Mouse (Mus musculus) layer of hippocampus, postnatal 25 days (tissue): ENCODE measurements around the gene Paf1. TPM values are rescaled to one million over a fixed set of nuclear protein-coding genes. Genes with fewer than 3 reads are reported as not detected.
A peak's percentile ranks its signal among the peaks of the same experiment; 100 is the strongest.

Source experiments
- DNase-seq, 2 experiments: peaks; one replicate each; pipeline ENCODE4 v3.0.0; 2022; ENCODE audit warnings: mixed read lengths in 2 of 2, low spot score in 1 of 2; ENCODE audit errors: extremely low spot score in 1 of 2
- total RNA-seq, 2 experiments: library from RNA; stranded (reverse); gene quantifications; 2 replicates each; pipeline ENCODE4 v1.2.3; 2021

The Paf1 gene
- 10 to 100 TPM; 63.0 to 69.3 TPM for total RNA-seq

DNA sequence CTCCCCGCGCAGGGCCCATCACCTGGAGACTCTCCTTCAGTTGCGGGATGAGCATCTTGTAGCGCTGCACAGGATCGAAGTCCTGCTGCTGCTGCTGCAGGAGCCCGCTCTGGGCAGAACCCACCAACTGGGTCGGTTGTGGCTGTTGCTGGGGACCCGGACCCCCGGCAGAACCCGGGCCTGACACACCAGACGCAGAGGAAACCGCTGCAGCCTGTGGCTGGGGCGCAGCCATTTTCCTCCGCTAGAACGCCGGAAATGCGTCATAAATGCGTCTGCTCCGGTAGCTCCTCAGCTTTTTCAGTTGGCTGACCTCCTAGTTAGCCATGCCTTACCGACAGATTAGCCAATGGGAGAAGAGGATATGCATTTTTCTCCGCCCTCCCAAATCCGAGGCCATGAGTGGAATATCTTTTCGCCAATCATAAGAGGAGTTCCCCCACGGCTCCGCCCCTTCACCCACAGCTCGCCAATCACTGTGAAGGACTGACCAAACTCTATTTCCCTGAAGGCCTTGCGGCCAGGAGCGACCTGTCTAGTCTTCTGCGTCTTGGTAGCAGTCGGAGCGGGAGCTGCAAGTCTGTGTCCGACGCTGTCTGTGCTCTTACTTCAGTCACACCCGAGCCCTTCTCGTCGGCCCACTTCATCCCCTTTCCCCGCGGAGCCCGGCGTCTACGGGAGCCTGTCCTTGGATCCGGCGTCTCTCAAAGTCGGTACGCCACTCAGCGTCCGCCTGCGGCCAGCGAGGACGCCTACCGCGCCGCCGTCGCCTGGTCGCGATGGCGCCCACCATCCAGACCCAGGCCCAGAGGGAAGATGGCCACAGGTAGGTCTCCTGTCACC, at the start of gene Paf1, which contains the start of gene Med29:
Gene Paf1, plus strand, starts transcription at position 523 of the 843 bp plus-strand sequence.
Gene Med29, minus strand, starts transcription at position 280 of the 843 bp plus-strand sequence.
- peak; percentile 77 to 82 for DNase-seq

DNA sequence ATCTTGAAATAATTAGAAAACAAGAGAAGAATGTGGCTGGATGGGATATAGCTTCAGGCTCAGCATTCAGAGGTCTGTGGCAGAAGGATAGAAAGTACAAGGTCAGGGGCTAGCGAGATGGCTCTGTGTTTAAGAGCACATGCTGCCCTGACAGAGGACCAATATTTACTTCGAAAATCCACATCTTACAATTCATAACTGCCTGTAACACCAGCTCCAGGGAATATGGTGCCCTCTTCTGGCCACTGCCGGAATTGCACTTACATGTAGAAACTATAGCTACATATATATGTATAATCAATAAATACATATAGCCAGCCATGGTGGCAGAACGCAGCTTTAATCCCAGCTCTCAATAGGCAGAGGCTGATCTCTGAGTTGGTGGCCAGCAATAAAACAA, 48.1 kb upstream of the Paf1 start:
- peak in 1 of 2 experiments; percentile 80 for DNase-seq

DNA sequence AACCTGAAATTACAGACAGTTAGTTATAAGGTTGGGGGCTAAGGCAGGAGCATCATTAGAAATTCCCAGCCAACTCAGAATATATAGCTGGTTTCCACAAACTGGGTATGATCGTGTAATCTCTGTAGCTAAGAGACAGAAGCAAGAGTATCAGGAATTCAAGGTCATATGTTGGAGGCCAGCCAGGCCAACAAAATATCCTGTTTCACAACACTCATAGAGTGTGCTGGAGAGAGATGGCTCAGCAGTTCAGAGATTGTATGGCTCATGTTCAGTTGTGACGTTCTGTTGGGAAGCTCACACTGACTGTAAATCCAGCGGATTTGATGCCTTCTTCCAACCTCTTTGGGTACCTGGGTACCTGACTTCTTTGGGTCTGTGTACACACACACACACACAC, 45.0 kb upstream of the Paf1 start:
- DNase-seq: no peak

DNA sequence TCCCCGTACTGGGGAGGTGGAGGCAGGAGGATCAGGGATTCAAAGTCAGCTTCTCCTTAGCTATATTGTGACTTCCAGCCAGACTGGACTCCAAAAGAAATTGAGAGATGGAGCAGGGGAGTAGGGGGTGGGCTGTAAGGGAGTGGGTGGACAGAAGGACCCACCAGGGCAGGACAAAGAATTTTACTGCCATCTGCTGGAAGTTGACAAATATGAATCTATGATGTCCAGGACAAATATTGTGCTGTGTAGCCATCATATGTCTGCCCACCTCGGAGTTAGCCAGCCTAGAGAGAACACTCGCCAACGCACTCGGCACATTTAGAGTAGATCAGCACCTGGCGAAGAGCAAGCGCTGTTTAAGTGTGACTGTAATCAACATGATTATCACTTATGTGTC, 44.1 kb upstream of the Paf1 start:
- DNase-seq: no peak

DNA sequence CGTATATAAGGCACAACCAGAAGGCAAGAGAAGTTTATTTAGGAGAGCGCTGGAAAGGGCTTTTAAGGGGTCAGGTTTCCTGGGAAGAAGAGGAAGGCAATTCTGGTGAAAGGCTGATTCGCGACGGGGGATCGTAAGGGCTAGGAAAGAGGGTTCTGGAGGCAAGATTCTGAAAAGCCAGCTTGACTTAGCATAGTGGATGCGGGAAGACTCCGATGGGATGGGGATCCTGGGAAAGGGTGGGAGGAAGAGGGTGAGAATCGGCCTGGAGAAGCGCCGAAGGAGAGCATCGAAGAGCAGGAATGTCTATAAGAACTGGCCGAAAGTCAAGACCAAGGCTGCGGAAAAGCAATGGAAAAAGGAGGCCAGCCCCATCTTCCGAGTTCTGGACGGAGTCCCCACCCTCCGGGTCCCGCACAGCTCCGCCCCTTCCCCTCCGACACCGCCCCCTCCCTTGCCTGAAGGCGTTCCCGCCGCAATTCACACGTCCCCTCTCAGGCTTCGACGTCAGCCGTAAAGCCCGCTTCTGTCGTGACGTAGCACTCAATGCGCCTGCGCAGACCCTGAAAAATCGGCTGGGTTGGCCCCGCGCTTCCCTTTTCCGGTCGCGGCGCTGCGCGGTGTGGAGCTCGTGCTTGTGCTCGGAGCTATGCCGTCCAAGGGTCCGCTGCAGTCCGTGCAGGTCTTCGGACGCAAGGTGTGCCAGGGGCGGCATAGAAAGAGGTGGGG, 42.4 kb upstream of the Paf1 start, which contains the start of gene Rps16:
Gene Rps16, plus strand, starts transcription at position 498 of the 729 bp plus-strand sequence.
- DNase-seq: peak; percentile 97 to 98

DNA sequence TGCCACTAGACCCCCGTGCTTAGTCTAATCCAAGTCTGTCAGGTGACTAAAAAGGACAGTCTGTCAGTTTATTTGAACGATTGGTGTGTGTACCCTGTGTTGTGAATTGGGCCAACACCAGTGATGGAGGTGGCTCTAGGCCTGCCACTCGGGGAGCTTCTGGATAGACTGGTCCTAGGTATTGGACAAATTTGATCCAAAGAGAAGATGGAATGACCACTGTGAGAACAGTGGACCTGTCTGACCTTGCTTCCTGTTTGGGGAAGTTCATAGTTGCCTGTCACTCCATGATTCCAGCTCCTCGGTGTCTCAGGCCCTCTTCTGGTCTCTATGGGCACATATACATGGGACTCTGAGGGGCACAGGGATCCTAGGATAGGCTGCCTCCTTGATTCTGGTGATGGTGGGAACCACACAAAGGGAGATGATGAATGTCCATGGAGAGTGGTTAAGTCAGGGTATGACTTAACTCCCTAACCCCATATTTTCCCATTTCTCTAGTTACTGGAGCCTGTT, 41.0 kb upstream of the Paf1 start:
- no peak for DNase-seq

DNA sequence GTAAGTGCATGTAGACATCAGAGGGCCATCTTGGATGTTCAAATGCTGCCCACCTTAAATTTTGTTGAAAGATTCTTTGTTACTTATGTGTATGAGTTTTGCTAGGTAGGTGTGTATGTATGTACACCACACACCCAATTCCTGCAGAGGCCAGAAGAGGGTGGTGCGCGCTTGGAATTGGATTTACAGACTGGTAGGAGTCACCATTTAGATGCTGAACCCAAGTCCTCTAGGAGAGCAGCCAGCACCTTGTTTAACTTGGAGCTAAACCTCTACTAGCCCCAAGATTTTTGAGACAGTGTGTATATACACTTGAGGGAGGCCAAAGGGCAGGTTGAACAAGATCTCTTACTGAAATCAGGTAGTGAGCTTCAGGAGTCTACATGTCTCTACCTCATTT, 39.5 kb upstream of the Paf1 start:
- no peak for DNase-seq

DNA sequence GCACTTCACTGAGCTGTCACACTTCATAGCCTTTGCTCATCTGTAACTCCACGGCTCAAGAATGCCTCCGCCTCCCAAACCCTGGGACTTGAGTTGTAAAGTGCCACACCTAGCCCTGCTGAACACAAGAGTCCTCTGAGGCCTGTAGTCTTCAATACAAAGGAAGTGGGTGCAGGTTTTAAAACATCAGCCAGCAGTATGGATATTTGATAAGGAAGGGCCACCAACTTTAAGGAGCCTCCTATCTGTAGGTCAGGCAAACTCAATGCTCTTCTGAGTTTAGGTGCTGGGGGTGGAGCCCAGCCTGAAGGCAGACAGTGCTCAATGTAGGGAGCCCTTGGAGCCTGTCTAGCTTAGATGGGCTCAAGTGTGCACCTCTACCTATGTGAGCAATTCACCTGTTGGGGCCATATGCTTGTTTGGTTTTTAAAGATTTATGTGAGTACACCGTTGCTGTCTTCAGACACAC, 38.6 kb upstream of the Paf1 start:
- no peak for DNase-seq

DNA sequence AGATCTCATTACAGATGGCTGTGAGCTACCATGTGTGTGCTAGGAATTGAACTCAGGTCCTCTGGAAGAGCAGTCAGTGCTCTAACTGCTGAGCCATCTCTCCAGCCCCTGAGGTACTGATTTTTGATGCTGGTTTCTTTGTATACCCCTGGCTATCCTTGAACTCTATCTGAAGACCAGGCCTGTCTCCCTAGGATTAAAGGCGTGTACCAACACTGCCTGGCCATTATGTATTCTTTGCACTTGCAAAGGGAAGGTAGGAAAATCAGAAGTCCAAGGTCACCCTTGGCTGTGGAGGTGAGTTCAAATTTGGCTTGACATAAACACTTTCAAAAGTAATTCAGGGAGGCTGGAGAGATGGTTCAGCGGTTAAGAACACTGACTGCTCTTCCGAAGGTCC, 38.2 kb upstream of the Paf1 start:
- no peak for DNase-seq

DNA sequence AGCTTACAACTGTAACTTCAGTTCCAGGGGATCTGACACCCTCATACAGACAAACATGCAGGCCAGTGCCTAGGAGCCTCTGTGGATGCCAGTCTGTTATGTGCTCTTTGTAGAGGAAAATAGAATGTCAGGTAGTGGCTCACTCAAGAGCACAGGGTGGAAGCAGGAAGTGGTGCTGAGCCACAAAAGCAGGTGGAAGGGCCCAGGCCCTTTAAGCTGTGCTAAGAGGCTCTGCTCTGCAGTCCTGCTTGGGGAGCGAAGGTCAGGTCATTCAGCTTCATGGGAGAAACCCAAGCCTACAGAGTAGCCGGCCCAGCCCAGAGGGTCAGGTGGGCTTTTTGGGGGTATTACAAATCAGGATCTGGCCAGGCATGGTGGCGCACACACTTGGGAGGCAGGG, 37.5 kb upstream of the Paf1 start:
- no peak for DNase-seq

DNA sequence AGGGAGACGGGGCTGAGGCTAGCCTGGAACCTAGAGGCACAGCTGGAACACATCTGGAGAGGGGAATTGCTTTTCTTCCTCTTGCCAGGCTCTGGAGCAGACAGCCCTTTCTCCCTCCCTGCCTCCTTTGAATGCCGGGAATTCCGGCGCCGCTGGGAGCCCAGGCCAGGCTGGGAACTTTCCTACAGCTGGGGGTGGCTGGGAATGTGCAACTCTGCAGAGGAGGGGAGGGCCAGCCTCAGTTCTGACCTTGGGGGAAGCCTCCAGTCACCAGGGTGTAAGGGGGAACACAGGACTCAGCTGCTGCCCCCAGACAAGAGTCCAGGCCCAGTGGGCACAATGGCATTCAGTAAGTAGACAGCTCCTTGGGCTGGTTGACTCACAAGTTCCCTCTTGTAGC, 35.8 kb upstream of the Paf1 start:
- no peak for DNase-seq

DNA sequence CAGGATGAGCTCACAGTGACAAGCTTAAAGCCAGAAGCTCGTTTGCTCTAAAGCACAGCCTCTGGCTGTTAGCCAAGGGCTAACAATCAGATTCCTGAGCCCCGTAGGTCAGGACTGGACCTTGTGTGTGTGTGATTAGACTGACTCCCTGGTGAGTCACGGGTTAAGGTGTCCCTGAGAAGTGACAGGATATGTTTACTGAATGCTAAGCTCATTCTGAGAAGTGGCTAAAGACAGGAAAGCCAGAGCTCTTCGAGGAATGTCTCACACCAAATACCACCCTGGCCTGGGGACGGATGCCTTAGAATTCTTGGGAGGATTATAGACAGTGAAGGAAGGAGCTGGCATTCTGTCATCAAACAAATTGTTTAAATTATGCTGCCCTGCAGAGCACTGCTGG, 34.8 kb upstream of the Paf1 start:
- DNase-seq: no peak

DNA sequence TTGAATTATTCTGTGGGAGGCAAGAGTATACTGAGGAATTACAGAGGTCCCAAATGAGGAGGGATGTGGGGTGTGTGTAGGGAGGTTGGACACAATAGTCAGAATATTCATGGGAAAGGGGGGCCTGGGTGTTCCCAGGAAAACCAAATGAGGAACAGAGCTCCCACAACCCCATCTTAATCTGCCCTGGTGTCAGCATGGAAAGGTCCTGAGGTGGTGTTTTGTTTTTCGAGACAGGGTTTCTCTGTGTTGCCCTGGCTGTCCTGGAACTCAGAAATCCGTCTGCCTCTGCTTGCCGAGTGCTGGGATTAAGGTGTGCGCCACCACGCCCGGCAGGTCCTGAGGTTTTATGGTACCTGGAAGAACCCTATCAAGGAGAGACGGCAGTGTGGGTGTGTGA, 34.3 kb upstream of the Paf1 start:
- no peak for DNase-seq

DNA sequence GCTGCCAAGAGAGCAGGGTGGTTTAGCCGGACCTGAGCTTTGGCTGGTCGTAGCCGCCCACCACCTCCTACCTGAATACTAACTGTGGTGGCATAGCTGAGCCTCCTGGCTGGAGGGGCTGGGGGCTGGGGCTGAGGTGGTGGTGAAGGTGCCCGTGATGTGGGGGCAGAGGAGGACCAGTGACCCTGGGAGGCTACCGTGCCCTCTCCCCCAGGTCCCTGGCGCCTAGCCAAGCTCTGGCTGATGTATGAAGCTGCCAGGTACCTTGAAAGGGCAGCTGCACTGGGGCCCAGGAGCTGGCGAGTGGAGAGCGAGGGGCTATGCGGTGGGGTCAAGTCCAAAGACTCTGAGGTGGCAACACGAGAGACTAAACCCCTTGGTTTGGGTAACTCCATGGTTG, 32.9 kb upstream of the Paf1 start:
- DNase-seq: no peak

DNA sequence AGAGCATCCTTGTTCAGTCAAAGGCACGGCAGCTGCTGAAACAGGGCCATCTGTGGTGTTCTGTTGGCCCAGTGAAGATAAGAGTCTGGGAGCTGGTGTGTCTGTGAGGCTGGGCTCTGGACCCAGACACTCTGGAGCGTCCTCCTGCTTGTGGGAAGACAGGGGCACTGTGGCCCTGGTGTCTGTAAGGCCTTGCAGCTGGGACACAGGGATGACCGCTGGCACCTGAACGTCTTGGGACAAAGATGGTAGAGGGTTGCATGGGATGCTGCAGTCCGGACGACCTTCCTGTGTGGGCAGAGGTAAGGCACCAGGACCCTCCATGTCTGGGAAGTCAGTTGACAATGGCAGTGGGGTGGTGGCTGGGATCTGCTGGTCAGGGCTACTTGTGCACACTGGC, 32.5 kb upstream of the Paf1 start:
- DNase-seq: no peak

DNA sequence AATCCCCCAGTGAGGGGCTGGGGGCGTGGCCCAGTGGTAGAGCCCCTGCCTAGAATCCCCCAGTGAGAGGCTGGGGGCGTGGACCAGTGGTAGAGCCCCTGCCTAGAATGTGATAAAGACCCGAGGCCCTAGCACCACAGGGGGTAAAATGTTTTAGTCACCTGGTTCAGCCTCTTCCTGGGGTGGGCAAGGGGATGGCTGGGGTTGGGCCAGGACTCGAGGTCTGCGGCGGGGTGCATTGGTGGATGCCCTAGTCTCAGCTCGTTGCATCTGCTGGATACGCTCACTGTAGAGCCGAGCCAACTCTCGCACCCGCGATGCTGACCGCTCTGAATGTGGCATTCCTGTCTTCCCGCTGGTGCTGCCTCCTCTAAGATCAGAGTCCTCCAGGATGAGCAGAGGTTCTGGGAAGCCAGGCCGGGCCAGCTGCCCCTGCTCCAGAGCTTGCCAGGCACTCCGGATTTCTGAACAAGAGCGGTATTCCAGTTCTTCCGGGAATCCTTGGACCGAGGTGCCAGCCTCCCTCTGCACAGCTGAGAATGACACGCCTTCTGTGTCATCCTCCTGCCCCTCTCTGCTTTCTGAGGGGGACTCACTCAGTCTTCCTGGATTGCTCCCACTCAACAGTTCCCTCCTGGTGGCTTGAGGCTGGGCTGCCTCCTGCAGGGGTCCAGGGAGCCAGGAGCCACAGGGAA, 31.0 kb upstream of the Paf1 start:
- DNase-seq: no peak

DNA sequence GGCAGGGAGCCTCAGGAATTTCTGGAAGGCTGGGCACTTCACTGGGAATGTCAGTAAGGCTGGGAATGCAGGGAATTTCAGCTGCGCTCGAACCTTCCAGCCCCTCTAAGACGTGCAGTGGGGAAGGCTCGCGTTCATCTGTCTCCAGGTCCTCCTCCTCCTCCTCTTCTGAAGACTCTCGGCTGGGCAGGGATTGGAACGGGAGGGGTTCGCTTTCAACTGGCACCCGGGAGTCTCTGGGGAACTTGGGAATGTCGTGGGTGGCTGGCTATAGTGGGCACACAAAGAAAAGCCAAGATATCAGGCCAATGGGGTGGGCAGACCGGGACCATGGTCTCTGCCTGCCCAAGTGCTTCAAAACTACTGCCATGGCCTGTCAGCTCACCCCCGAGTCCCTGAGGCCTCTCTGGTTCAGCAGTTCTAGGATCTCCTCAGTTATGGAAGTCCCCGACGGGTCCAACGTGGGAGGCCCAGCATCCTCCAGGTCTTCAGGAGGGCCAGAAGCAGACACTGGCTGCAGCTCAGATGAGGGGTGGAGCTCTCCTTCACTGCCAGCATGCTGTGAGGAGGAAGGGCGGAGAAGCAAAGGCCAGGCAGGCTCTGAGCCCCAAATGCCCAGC, 30.2 kb upstream of the Paf1 start:
- DNase-seq: no peak

DNA sequence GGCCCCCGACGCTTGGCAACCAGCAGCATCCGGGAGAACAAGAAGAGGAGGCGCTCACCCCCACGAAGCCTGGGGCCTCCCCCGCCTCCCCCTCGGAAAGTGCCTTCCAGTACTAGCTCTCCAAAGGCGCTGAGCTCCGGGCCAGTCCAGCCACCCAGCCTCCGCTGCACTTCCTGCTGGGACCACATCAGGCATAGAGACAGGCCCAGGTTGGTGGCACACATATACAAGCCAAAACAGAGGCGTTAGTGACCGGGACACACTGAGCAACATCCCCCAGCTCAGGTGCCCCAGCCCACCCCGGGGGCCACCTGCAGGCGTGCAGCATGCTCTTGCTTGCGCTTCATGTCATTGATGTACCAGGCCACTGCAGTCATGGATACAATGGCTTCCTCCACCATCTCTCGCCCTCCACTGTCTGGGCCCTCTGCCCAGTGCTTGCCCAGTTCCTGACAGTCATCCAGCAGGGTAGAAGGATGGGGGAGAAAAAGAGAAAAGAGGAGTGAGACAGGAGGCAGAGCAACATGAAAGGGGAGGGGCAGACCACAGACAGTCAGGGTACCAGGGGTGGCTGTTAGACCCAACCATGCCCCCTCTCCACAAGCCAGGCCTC, 25.0 kb upstream of the Paf1 start:
- DNase-seq: no peak

DNA sequence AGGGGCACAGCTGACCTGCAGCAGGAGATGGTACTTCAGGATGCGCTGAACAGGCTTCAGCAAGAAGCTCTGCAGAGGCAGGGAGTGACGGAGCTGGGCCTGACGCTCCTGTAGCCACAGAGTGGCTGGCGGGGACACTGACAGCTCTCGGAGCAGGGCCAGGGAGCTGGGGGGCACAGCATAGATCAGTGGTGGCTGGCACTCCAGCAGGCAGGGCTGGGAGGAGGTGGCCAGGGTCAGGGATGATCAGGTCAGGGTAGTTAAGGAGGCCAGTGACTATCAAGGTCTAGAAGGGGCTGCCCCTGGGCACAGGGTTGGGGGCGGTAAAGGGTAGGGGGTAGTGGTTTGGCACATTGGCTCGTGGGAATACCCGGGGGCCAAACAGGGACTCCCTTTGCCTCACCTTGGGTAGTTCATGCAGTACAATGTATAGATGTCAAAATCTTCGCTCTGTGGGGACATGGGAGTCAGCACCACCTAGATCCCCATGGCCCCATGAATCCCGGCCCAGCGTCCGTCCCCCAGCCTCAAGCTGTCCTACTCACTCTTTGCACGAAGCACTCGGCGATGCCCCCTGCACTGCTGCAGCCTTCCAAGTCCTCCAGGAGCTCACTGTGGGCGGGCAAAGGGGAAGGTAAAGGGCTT, 24.4 kb upstream of the Paf1 start:
- DNase-seq: no peak
